Mouse (Mus musculus) MEL (cell line): ENCODE measurements around the gene Pard3. TPM values are rescaled to one million over a fixed set of nuclear protein-coding genes. Genes with fewer than 3 reads are reported as not detected.

Experiments
- DNase-seq: peaks from one replicate; pipeline ENCODE4 v3.0.0; 2011; ENCODE audit warnings: low read depth, low spot score
- H3K27ac ChIP-seq: 2 replicates; pipeline ENCODE4 v1.5.1; 2012; ENCODE audit warnings: low read depth, mild to moderate bottlenecking, control low read depth, low read length, moderate library complexity; ENCODE audit not compliant: control insufficient read depth
- H3K27me3 ChIP-seq, 2 experiments: fragments of 150-350 bp in 1 of 2; sonication (generic) in 1 of 2; 2 replicates each; pipeline ENCODE4 v1.6.1; 2012; ENCODE audit warnings: low read length in 2 of 2, mild to moderate bottlenecking in 2 of 2, improper control_type of control experiment in 1 of 2, moderate library complexity in 1 of 2; ENCODE audit not compliant: insufficient read depth in 2 of 2, control insufficient read depth in 1 of 2
- H3K36me3 ChIP-seq, 2 experiments: 2 replicates each; pipeline ENCODE4 v1.6.1; 2012 to 2014; ENCODE audit warnings: low read length in 2 of 2, improper control_type of control experiment in 1 of 2, inconsistent platforms in 1 of 2, mild to moderate bottlenecking in 1 of 2; ENCODE audit not compliant: insufficient read depth in 2 of 2, control insufficient read depth in 1 of 2
- H3K4me1 ChIP-seq, 2 experiments: fragments of 150-350 bp in 1 of 2; sonication (generic) in 1 of 2; 2 replicates each; pipeline ENCODE4 v1.6.1; 2012; ENCODE audit warnings: low read length in 2 of 2, improper control_type of control experiment in 1 of 2, mild to moderate bottlenecking in 1 of 2; ENCODE audit not compliant: insufficient read depth in 2 of 2, control insufficient read depth in 1 of 2
- H3K4me3 ChIP-seq, 2 experiments: fragments of 150-350 bp in 1 of 2; sonication (generic) in 1 of 2; 2 replicates each; pipeline ENCODE4 v1.5.1; 2012; ENCODE audit warnings: low read depth in 2 of 2, low read length in 2 of 2, mild to moderate bottlenecking in 2 of 2, moderate library complexity in 2 of 2, control low read depth in 1 of 2, improper control_type of control experiment in 1 of 2; ENCODE audit not compliant: control insufficient read depth in 1 of 2, insufficient read depth in 1 of 2
- H3K79me2 ChIP-seq: 2 replicates; pipeline ENCODE4 v1.6.1; 2012; ENCODE audit warnings: mild to moderate bottlenecking, low read length, moderate library complexity; ENCODE audit not compliant: control insufficient read depth, poor library complexity, insufficient read depth
- H3K9ac ChIP-seq: 2 replicates; pipeline ENCODE4 v1.6.1; 2012; ENCODE audit warnings: low read depth, mild to moderate bottlenecking, control low read depth, low read length, moderate library complexity; ENCODE audit not compliant: control insufficient read depth, poor library complexity, severe bottlenecking
- H3K9me3 ChIP-seq: fragments of 150-350 bp; sonication (generic); replicated peaks from 2 replicates; pipeline ENCODE4 v1.6.1; 2012; ENCODE audit warnings: mild to moderate bottlenecking, low read length, improper control_type of control experiment, moderate library complexity; ENCODE audit not compliant: insufficient read depth
- BHLHE40 ChIP-seq: IDR thresholded peaks from 2 replicates; pipeline ENCODE4 v1.6.1; 2012; ENCODE audit warnings: low read depth, mild to moderate bottlenecking, inconsistent platforms, low read length, improper control_type of control experiment, borderline replicate concordance
- CHD1 ChIP-seq: IDR thresholded peaks from 2 replicates; pipeline ENCODE4 v1.6.1; 2012; ENCODE audit warnings: low read depth, mild to moderate bottlenecking, inconsistent platforms, low read length, improper control_type of control experiment
- CHD2 ChIP-seq: IDR thresholded peaks from 2 replicates; pipeline ENCODE4 v1.6.1; 2011; ENCODE audit warnings: low read length, improper control_type of control experiment
- E2F4 ChIP-seq: IDR thresholded peaks from 2 replicates; pipeline ENCODE4 v1.6.1; 2011; ENCODE audit warnings: low read depth, low read length, improper control_type of control experiment, borderline replicate concordance
- ELF1 ChIP-seq: IDR thresholded peaks from 2 replicates; pipeline ENCODE4 v1.6.1; 2014; ENCODE audit warnings: low read depth, mild to moderate bottlenecking, inconsistent platforms, low read length, improper control_type of control experiment, moderate library complexity
- GATA1 ChIP-seq: IDR thresholded peaks from 2 replicates; pipeline ENCODE4 v1.6.1; 2011; ENCODE audit warnings: low read depth, low read length, improper control_type of control experiment
- HCFC1 ChIP-seq: IDR thresholded peaks from 2 replicates; pipeline ENCODE4 v1.6.1; 2012; ENCODE audit warnings: low read depth, mild to moderate bottlenecking, inconsistent platforms, low read length, improper control_type of control experiment, moderate library complexity
- JUND ChIP-seq: IDR thresholded peaks from 2 replicates; pipeline ENCODE4 v1.6.1; 2011; ENCODE audit warnings: low read depth, mild to moderate bottlenecking, improper control_type of control experiment, low read length
- KAT2A ChIP-seq: conservative IDR thresholded peaks from 2 replicates; pipeline ENCODE4 v1.6.1; 2012; ENCODE audit warnings: low read depth, low read length, improper control_type of control experiment, inconsistent platforms
- MAFK ChIP-seq: IDR thresholded peaks from 2 replicates; pipeline ENCODE4 v1.6.1; 2011; ENCODE audit warnings: low read depth, mild to moderate bottlenecking, low read length, improper control_type of control experiment, borderline replicate concordance
- MAX ChIP-seq: IDR thresholded peaks from 2 replicates; pipeline ENCODE4 v1.6.1; 2011; ENCODE audit warnings: low read length, improper control_type of control experiment
- MAZ ChIP-seq: IDR thresholded peaks from 2 replicates; pipeline ENCODE4 v1.6.1; 2012; ENCODE audit warnings: low read depth, mild to moderate bottlenecking, inconsistent platforms, low read length, improper control_type of control experiment
- MEF2A ChIP-seq: IDR thresholded peaks from 2 replicates; pipeline ENCODE4 v1.6.1; 2014; ENCODE audit warnings: low read depth, mild to moderate bottlenecking, inconsistent platforms, low read length, improper control_type of control experiment; ENCODE audit not compliant: poor library complexity, insufficient replicate concordance, severe bottlenecking; ENCODE audit errors: extremely low read depth
- MYB ChIP-seq: IDR thresholded peaks from 2 replicates; pipeline ENCODE4 v1.6.1; 2011; ENCODE audit warnings: mild to moderate bottlenecking, low read depth, low read length, improper control_type of control experiment
- NRF1 ChIP-seq: IDR thresholded peaks from 2 replicates; pipeline ENCODE4 v1.6.1; 2014; ENCODE audit warnings: low read depth, mild to moderate bottlenecking, inconsistent platforms, low read length, improper control_type of control experiment, moderate library complexity; ENCODE audit not compliant: poor library complexity, insufficient read depth, severe bottlenecking
- POLR2AphosphoS2 ChIP-seq: IDR thresholded peaks from 2 replicates; pipeline ENCODE4 v1.6.1; 2011; ENCODE audit warnings: low read length, improper control_type of control experiment
- RCOR1 ChIP-seq: IDR thresholded peaks from 2 replicates; pipeline ENCODE4 v1.6.1; 2012; ENCODE audit warnings: low read depth, mild to moderate bottlenecking, inconsistent platforms, low read length, improper control_type of control experiment
- SIN3A ChIP-seq: IDR thresholded peaks from 2 replicates; pipeline ENCODE4 v1.6.1; 2012; ENCODE audit warnings: low read length, improper control_type of control experiment, inconsistent platforms
- TAL1 ChIP-seq: IDR thresholded peaks from 2 replicates; pipeline ENCODE4 v1.6.1; 2012; ENCODE audit warnings: mild to moderate bottlenecking, inconsistent platforms, low read length, moderate library complexity, mixed read lengths
- TBP ChIP-seq: IDR thresholded peaks from 2 replicates; pipeline ENCODE4 v1.8.0; 2011; ENCODE audit warnings: low read depth, low read length, improper control_type of control experiment
- TCF12 ChIP-seq: IDR thresholded peaks from 2 replicates; pipeline ENCODE4 v1.6.1; 2014; ENCODE audit warnings: low read depth, mild to moderate bottlenecking, inconsistent platforms, low read length, improper control_type of control experiment, moderate library complexity
- USF2 ChIP-seq, 2 experiments: IDR thresholded peaks; 2 replicates each; pipeline ENCODE4 v1.6.1; 2011 to 2012; ENCODE audit warnings: improper control_type of control experiment in 2 of 2, low read length in 2 of 2, borderline replicate concordance in 1 of 2, inconsistent platforms in 1 of 2, low read depth in 1 of 2, mild to moderate bottlenecking in 1 of 2; ENCODE audit not compliant: insufficient read depth in 1 of 2
- ZKSCAN1 ChIP-seq: IDR thresholded peaks from 2 replicates; pipeline ENCODE4 v1.6.1; 2012; ENCODE audit warnings: low read depth, mild to moderate bottlenecking, inconsistent platforms, low read length, improper control_type of control experiment, moderate library complexity
- ZNF384 ChIP-seq: IDR thresholded peaks from 2 replicates; pipeline ENCODE4 v1.6.1; 2012; ENCODE audit warnings: low read depth, mild to moderate bottlenecking, inconsistent platforms, low read length, improper control_type of control experiment
- polyA plus RNA-seq, 2 experiments: library from polyadenylated mRNA; stranded (reverse) in 1 of 2; unstranded in 1 of 2; fragments of >175 nt in 1 of 2; fragments of >200 nt in 1 of 2; gene quantifications; 2 replicates each; pipeline versions ENCODE4 v1.2.1 to v1.2.4; 2012; ENCODE audit warnings: low replicate concordance in 2 of 2, low read depth in 1 of 2; ENCODE audit not compliant: insufficient read length in 2 of 2, insufficient read depth in 1 of 2, missing spikeins in 1 of 2
- total RNA-seq: library from RNA; depleted of rRNA; stranded (reverse); fragments of 300-350 nt; gene quantifications from 2 replicates; pipeline ENCODE4 v1.2.3, GENCODE M21; 2012

The Pard3 gene
- total and polyA plus RNA-seq, 3 experiments = not detected

DNA sequence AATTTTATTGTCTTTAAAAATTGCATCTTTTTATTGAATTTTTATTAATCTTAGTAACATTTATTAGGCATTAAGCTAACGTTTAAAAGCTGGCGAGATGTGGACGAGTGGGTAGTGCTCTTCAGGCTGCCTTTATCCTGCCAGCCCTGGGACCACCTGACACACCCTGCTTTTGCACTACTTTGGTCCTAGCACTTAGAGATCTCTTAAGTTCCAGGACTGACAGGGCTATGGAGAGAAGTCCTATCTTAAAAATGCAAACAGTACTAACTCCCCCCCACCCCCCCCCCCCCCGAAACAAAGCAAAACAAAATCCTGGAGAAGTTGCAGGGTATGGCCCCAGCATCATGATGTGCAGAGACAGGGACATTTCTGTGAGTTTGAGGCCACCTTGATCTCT, 331.8 kb downstream of the Pard3 start:
- H3K36me3 ChIP-seq = no peaks in the 10 kb centered on the region
- TF ChIP-seq TBP (no peak), MAX (no peak), ELF1 (no peak), USF2 (IDR thresholded peaks at IDR 0.05; ENCODE audit: borderline replicate concordance in 1 of 2, insufficient read depth in 1 of 2, low read depth in 1 of 2, low read length in 2 of 2) (no peak), MAFK (no peak), NRF1 (no peak), SIN3A (no peak), MEF2A (no peak), TAL1 (no peak), BHLHE40 (no peak), ZNF384 (no peak), CHD2 (no peak), HCFC1 (no peak), E2F4 (no peak), POLR2AphosphoS2 (no peak), ZKSCAN1 (no peak), GATA1 (no peak), JUND (no peak), CHD1 (no peak), KAT2A (no peak)
- no peaks in the 10 kb centered on the region for H3K27me3 ChIP-seq
- DNase-seq = no peak
- no peak overlapping the region for H3K9ac ChIP-seq
- no peak overlapping the region for H3K4me3 ChIP-seq
- H3K9me3 ChIP-seq = no peaks in the 10 kb centered on the region
- no peaks in the 10 kb centered on the region for H3K79me2 ChIP-seq
- no peaks in the 10 kb centered on the region for H3K4me1 ChIP-seq
- H3K27ac ChIP-seq = no peak overlapping the region

GRCm38 (mm10) chr8:127405815-127406214, 342.1 kb downstream of the Pard3 start:
- Histone ChIP-seq H3K4me3 (no peak overlapping the region), H3K27ac (no peak overlapping the region), H3K4me1 (no peaks in the 10 kb centered on the region), H3K36me3 (no peaks in the 10 kb centered on the region), H3K27me3 (no peaks in the 10 kb centered on the region), H3K9me3 (no peaks in the 10 kb centered on the region), H3K79me2 (no peaks in the 10 kb centered on the region), H3K9ac (no peak overlapping the region)
- no peak for DNase-seq
- no peak for TF ChIP-seq BHLHE40
- no peak for TF ChIP-seq MYB
- TF ChIP-seq ELF1 = no peak
- TF ChIP-seq MAZ = no peak
- no peak for TF ChIP-seq TCF12
- no peak for TF ChIP-seq ZNF384
- no peak for TF ChIP-seq GATA1
- TF ChIP-seq TAL1 = no peak
- no peak for TF ChIP-seq RCOR1
